Mouse (Mus musculus) fibroblast of lung, adult 2 months (primary cell): ENCODE data around the gene Gsk3a.

ENCODE experiments used
- DNase-seq: peaks from one replicate; pipeline ENCODE4 v3.0.0-alpha.2; 2011; ENCODE audit warnings: low read depth

Gene Gsk3a

DNA sequence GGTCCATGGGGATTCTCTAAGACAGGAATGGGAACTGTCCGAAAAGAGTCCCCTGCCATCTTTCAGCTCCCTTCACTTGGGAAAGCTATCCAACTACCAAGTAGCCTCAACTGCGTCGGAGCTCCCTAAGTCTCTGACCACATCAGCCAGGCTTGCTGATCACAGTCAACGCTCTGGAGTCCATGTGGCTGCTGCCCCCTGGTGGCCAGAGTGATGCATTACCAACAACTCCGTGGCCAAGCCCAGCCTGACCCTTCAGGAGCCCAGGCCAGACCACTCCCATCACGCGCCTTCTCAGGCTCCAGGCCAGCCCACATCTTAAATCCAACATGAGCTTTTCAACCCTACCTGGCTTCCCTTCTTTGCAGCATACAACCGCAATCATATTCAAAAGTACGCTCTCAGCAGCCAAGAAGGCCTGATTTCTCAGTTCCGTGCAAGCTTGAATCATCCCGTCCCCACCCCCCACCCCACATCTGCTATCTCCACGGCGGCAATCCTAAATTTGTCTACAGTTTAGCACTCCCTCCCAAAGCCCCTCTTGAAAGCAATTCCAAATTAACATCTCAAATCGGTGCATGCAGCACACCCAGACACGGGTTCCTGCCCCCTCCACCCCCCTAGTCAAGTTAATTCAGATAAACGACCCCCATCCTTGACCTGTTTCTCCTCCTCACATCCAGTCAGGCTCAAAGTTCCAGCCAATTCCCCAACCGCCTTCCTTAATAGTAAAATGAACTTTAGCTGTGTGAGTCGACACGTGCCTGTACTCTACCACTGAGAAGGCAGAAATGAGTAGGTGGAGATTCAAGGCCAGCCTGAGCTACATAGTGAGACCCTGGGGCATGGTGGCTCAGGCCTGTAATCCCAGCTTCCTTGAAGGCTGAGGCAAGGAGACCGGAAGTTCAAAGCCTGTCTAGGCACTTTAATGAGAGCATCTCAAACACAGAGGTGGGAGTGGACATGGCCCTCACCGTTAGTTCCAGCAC is 49.7 kb downstream of the Gsk3a start:
- DNase-seq, result peak; percentile 68

DNA sequence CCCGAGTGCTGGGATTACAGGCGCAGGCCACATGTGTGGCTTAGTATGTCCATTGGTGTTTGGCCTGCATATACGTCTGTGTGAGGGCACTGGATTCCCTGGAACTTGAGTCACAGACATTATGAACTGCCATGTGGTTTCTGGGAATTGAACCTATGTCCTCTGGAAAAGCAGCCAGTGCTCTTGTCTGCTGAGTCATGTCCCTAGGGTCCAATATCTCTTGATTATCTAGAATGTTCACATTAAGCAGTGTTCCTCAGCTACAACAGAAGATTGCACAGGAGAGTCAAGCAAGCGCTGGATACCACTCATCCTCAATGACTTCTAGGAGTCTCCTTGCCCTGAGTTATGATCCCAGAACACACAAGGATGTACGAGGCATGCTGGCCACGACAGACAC is 53.6 kb downstream of the Gsk3a start:
- DNase-seq, result no peak

DNA sequence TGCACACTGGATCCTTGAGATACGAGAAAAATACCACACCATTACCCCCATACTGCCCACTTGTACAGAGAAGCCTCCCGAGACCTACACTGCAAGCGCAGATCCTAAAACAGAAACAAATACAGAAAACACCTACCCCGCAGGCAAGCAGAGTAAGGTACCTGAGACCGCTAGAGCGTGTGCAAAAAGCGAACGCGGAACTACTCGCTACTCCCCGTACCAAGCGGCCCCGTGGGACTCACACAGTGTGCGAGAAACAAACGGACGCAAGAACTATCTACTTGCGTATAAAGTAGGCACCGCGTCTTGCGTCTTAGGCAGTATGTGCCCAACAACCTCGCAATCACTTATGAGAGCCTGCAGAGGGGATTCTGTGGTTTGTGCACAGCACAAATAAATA is 55.8 kb downstream of the Gsk3a start:
- DNase-seq, result no peak

DNA sequence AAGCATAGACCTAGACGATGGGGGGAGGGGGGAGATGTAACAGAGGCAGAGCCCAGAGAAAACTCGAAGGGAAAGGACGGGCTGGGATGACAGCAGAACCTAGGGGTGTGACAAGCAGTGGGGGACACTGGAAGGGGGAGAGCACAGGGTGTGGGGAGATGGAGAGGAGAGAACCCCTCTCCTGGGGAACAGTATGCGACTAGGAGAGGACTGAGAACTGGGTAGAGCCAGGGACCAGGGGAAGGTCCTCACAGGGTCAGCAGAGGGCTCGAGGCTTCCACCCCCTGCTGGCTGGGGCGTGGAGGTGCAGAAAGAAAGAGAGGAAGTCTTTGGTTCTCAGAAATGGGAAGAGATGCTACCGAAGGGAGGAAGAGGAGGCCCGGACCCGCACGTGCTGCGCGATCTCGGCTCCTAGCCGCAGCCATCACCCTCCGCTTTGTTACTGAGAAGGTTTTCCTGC is 56.3 kb downstream of the Gsk3a start:
- no peak for DNase-seq

DNA sequence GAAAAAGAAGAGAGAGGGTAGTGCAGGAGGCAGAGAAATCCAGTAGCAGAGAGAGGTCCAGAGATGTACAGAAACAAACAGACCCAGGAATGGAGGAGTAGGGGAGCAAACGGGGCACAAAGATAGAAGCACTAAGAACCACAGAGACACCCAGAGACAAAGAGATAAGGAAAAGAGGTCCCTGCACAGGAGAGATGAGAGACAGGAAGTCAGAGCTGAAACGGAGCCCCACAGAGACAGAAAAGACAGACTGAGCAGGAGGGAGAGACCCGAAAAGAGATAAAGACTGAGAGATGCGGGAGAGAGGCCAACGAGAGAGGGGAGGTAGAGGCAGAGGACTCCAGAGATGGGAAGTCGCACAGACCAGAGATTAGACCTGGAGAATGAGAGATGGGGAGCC is 57.1 kb downstream of the Gsk3a start:
- no peak for DNase-seq

DNA sequence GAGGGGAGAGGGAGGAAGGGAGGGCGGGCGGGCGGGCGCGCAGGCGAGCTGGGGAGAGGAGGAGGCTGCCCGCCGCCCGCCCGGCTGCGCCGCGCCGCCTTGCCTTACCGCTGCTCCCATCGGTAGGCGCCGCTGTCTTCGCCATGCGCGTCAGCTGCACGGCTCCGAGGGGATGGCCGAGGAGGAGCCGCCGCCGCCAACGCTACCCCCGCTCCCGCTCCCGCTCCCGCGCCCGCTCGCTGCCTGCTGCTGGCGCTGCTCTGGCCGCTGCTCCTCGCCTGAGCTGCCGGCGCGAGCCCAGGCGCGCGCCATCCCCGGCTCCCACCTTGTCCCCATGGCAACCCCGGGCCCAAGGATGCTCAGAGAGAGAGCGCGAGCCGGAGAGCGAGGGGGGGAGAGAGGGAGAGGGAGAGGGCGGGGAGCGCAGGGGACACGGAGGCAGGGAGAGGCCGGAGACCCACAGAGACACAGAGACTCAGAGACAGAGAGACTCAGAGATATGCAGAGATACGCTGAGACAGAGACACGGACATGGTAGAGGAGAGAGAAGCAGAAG is 58.0 kb downstream of the Gsk3a start, which contains the start of gene Pou2f2:
Pou2f2 (minus strand) TSS at position 121 of the 556 bp plus-strand sequence.
- DNase-seq, result no peak

DNA sequence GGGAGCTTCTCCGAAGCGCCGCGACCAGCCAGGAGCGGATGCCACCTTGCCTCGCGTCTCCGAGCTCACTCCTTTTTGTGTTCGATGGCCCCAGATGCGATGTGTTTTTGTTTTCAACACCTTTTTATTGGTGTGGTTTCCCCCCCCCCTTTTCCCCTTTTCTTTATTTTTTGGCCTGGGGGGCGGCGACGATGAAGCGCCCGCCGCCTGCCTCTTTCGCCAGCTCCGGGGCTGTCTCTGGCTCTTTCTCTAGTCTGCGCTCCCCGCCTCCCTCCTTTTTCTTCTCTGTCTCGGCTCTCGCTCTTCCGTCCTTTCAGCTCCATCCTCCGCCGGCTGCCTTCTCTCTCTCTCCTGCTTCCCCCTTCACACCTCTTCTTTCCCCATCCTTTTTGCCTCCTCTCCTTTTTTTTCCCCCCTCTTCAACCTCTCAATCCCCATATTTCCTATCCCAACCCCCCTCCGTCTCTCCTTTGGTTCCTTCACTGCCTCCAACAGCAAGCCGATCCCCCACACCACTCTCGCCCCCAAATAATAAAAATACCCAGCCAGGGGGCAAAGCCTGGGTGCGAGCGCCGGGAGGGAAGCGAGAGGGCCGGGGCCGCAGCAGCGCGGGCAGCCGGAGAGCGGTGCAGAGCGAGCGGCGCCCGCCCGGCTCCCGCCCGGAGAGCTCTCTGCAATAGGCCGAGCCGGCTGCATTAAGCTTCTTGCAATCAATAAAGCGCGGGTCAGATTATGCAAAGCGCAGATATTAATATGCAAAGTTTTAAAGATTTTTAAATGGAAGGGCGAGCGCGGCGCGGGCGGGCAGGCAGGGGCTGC is 58.7 kb downstream of the Gsk3a start:
- no peak for DNase-seq

DNA sequence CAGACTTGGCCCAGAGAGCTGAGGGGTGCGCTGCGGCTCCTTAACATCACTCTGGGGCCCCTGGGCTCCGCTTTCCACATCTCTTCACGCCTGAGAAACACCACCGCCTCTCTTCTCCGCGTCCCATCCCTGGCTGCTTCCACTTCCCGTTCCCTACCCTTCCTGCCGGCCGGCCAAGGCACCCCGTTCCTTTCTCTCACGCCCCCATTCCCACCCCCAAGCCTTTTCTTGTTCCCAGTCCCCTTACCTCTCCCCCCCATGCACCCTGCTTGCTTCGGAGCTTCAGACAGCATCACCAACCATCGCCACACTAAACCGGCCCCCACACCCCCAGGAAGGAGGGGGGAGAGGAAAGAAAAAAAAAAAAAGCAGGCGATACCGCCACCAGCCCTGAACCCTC is 59.3 kb downstream of the Gsk3a start:
- no peak for DNase-seq
